Mouse (Mus musculus) neutrophil, adult 5-6 weeks (primary cell): ENCODE data around the gene Bloc1s3. TPM values are rescaled to one million over a fixed set of nuclear protein-coding genes. Genes with fewer than 3 reads are reported as not detected.

Experiments
- ATAC-seq: fragments of 151-379, 151-347 bp; 2 replicates; pipeline ENCODE4 v1.8.0; 2017; ENCODE audit warnings: mild to moderate bottlenecking, moderate TSS enrichment; ENCODE audit not compliant: insufficient number of reproducible peaks, poor library complexity, low FRiP score, severe bottlenecking; ENCODE audit errors: extremely low read depth
- total RNA-seq: library from RNA; stranded (forward); fragments of 200-1000 nt; gene quantifications from 2 replicates; pipeline ENCODE4 v1.2.3, GENCODE M21; 2017

The Bloc1s3 gene
- total RNA-seq, 1 experiment from 2014 or later, result 4.4 TPM

GRCm38 (mm10) chr7:19459144-19459870 is 48.9 kb downstream of the Bloc1s3 start:
- ATAC-seq, result no peak

GRCm38 (mm10) chr7:19458591-19459111 is 49.5 kb downstream of the Bloc1s3 start, which contains the start of gene Mark4:
Gene Mark4 (minus strand): TSS chr7:19458821.
- ATAC-seq, result peak; percentile 64

DNA sequence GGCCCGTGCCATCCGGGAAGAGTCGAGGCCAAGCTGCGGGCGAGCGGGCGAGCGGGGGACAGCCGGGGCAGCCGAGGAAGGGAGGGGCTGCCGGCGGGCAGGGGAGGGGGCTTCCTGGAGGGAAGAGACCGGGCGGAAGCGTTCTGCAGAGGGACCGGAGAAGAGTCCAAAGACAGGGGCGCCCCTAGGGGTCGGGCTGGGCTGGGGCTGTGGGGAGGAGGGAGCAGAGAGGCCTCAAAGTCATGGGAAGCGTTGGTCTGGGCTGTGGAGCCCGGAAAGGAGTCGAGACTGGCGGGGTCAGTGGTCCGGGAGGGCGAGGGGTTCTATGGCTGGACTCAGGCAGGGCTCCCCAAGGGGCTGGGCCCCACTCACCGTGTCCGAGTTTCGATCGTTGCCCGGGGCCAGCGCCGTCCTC is 50.1 kb downstream of the Bloc1s3 start:
- peak; percentile 37; the same call in 1 of the 2 replicates for ATAC-seq

DNA sequence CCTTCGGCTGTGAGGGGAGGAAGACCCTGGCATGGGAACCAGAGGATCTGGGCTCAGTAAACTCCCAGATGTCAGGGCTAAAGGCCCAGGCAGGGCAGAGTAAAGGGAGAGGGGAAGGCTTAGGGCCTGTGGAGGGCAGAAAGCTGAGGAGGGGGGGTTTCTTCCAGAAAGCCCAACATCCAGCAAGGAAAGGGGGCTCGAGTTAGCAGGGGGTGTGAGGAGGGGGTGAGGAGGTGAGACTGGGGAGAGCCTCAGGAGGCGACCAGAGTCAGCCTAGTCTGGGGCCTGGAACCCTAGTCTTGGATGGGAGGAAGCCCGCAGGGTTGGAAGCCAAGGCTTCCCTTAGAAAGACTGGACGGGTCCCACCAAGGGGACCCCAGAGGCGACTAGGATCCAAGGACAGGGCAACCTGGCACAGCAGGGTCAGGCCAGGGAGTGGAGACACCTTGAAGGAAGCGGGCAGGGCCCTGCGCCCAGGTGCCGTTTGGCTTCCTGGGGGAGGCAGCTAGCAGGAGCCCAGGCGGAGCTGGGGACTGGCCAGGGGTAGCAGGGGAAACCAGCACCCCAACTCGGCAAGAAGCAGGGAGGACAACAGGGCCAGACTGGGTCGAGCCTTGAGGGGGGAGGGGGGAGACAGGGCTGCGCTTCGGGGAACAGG is 50.6 kb downstream of the Bloc1s3 start:
- no peak for ATAC-seq

- no peak for ATAC-seq
Observed at GRCm38 (mm10) chr7:19456628-19457027, 51.5 kb downstream of the Bloc1s3 start.

DNA sequence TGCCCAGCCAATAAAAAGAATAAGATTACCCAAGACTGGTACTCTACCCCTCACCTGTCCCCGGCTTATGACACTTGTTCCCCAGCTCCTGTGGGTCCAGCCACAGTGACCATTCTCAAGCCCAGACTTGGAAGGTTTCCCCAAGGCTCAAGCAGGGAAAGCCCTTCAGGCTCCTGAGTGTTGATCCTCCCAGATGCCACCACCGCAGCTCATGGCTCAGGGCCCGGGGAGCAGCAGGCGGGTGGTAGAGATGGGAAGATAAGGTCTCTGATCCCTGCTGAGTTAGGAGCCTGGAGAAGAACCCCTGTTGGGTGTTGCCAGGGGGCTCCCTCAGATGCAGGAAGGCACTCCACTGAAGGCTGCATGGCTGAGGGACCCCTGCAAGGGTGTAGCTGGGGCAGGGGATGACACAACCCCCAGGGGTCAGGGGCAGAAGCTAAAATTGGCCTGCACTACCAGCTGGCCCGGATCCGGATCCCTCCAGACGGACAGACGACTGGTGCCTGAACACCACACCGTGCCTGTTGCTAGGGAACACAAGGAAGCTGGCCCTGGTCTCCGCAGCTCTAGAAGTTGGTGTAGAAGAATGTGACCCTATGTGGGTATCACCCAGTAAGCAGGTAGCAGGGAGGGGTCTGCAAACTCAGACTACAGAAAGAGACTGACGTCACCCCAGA is 52.2 kb downstream of the Bloc1s3 start:
- ATAC-seq, result no peak

- no peak for ATAC-seq
Observed at GRCm38 (mm10) chr7:19455186-19455585, 53.0 kb downstream of the Bloc1s3 start.

Other genes with a start within 250 kb of the Bloc1s3 start
- gene Vasp, start 236.6 kb downstream of the Bloc1s3 start, total RNA-seq, result 400 and 419 TPM in 2 replicates
- not detected in 2 replicates for gene Ppm1n, start 228.3 kb downstream of the Bloc1s3 start, total RNA-seq
- gene Rtn2, start 225.7 kb downstream of the Bloc1s3 start, total RNA-seq, result not detected in 2 replicates
- 60.5 and 64.4 TPM in 2 replicates for gene Fosb, start 198.3 kb downstream of the Bloc1s3 start, total RNA-seq
- gene Ercc1, start 163.6 kb downstream of the Bloc1s3 start, total RNA-seq, result 19.6 and 28.2 TPM in 2 replicates
- 7.1 and 7.3 TPM in 2 replicates for gene Cd3eap, start 148.9 kb downstream of the Bloc1s3 start, total RNA-seq
- 0.12 and 0.37 TPM in 2 replicates for gene Ppp1r13l, start 148.6 kb downstream of the Bloc1s3 start, total RNA-seq
- 27.4 and 30.1 TPM in 2 replicates for gene Ercc2, start 126.4 kb downstream of the Bloc1s3 start, total RNA-seq
- gene Klc3, start 104.3 kb downstream of the Bloc1s3 start, total RNA-seq, result 0.81 TPM in 1 of 2 replicates, not detected in the other
- gene Ckm, start 103.6 kb downstream of the Bloc1s3 start, total RNA-seq, result not detected in 2 replicates
- 17.2 and 18.0 TPM in 2 replicates for gene Mark4, start 49.5 kb downstream of the Bloc1s3 start, total RNA-seq
- gene Exoc3l2, start 45.0 kb downstream of the Bloc1s3 start, total RNA-seq, result 0.12 TPM in 1 of 2 replicates, not detected in the other
- 8.7 and 14.3 TPM in 2 replicates for gene Trappc6a, start within 50 bp of the Bloc1s3 start, total RNA-seq
- not detected in 2 replicates for gene Nkpd1, start 9.5 kb upstream of the Bloc1s3 start, total RNA-seq
- 29.9 and 31.1 TPM in 2 replicates for gene Ppp1r37, start 54.7 kb upstream of the Bloc1s3 start, total RNA-seq
- gene Zfp296, start 68.9 kb upstream of the Bloc1s3 start, total RNA-seq, result 8.7 and 11.6 TPM in 2 replicates
- 44.1 and 49.8 TPM in 2 replicates for gene Gemin7, start 69.2 kb upstream of the Bloc1s3 start, total RNA-seq
- gene Clasrp, start 96.1 kb upstream of the Bloc1s3 start, total RNA-seq, result 97.9 and 108 TPM in 2 replicates
- 37.0 and 41.1 TPM in 2 replicates for gene Relb, start 121.1 kb upstream of the Bloc1s3 start, total RNA-seq
- 45.9 and 51.4 TPM in 2 replicates for gene Clptm1, start 156.7 kb upstream of the Bloc1s3 start, total RNA-seq
- gene Apoc2, start 169.6 kb upstream of the Bloc1s3 start, total RNA-seq, result 14.0 and 17.5 TPM in 2 replicates
- gene Gm44805, start 173.1 kb upstream of the Bloc1s3 start, total RNA-seq, result not detected in 2 replicates
- gene Apoc4, start 173.1 kb upstream of the Bloc1s3 start, total RNA-seq, result 0.23 TPM in 1 of 2 replicates, not detected in the other
- 2.7 and 12.5 TPM in 2 replicates for gene Apoc1, start 184.3 kb upstream of the Bloc1s3 start, total RNA-seq
- 399 and 429 TPM in 2 replicates for gene Apoe, start 190.8 kb upstream of the Bloc1s3 start, total RNA-seq
- gene Tomm40, start 207.1 kb upstream of the Bloc1s3 start, total RNA-seq, result 22.2 and 22.3 TPM in 2 replicates
- 0.23 TPM in 1 of 2 replicates, not detected in the other for gene Nectin2, start 242.1 kb upstream of the Bloc1s3 start, total RNA-seq